Mouse (Mus musculus) frontal cortex, postnatal 14 days (tissue): Measurements from ENCODE around the gene Usp2.

ENCODE experiments used
- DNase-seq, 2 experiments: peaks; one replicate each; pipeline ENCODE4 v3.0.0; 2022; ENCODE audit warnings: low spot score in 2 of 2

The Usp2 gene

DNA sequence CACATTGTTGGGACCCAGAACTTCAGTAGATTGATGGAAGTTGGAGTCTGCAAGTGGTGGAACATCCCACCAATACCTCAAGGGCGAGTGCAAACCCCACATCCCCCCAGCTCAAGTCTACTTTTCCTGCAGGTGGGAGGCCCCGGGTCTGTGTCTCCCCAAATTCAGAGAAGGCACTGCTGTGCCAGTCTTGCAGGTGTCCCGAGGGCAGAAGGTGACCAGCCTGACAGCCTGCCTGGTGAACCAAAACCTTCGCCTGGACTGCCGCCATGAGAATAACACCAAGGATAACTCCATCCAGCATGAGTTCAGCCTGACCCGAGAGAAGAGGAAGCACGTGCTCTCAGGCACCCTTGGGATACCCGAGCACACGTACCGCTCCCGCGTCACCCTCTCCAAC lies 20.4 kb upstream of the Usp2 start:
- no peak for DNase-seq

DNA sequence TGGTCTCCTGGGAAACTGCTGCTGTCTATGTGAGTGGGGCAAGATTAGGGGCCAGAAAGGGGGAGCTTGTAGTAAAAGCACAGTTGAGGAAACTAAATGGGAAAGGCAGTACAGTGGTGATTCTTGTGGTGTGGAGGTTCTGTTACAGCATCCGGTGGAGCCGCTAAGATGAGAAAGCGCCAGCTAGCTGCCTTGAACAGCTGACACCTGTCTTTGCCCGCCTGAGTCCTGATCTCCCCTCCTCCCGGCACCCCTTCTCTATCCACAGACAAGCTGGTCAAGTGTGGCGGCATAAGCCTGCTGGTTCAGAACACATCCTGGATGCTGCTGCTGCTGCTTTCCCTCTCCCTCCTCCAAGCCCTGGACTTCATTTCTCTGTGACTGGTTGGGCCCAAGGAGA lies 19.8 kb upstream of the Usp2 start:
- DNase-seq: no peak

DNA sequence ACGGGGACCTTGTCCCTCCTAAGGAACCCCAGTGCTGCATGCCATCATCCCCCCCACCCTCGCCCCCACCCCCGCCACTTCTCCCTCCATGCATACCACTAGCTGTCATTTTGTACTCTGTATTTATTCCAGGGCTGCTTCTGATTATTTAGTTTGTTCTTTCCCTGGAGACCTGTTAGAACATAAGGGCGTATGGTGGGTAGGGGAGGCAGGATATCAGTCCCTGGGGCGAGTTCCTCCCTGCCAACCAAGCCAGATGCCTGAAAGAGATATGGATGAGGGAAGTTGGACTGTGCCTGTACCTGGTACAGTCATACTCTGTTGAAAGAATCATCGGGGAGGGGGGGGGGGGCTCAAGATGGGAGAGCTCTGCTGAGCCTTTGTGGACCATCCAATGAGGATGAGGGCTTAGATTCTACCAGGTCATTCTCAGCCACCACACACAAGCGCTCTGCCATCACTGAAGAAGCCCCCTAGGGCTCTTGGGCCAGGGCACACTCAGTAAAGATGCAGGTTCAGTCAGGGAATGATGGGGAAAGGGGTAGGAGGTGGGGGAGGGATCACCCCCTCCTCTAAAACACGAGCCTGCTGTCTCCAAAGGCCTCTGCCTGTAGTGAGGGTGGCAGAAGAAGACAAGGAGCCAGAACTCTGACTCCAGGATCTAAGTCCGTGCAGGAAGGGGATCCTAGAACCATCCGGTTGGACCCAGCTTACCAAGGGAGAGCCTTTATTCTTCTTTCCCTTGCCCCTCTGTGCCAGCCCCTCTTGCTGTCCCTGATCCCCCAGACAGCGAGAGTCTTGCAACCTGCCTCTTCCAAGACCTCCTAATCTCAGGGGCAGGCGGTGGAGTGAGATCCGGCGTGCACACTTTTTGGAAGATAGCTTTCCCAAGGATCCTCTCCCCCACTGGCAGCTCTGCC lies 19.0 kb upstream of the Usp2 start:
- no peak for DNase-seq

GRCm38 (mm10) chr9:44048541-44049380 lies 18.1 kb upstream of the Usp2 start:
- peak in 1 of 2 experiments; percentile 33 for DNase-seq

DNA sequence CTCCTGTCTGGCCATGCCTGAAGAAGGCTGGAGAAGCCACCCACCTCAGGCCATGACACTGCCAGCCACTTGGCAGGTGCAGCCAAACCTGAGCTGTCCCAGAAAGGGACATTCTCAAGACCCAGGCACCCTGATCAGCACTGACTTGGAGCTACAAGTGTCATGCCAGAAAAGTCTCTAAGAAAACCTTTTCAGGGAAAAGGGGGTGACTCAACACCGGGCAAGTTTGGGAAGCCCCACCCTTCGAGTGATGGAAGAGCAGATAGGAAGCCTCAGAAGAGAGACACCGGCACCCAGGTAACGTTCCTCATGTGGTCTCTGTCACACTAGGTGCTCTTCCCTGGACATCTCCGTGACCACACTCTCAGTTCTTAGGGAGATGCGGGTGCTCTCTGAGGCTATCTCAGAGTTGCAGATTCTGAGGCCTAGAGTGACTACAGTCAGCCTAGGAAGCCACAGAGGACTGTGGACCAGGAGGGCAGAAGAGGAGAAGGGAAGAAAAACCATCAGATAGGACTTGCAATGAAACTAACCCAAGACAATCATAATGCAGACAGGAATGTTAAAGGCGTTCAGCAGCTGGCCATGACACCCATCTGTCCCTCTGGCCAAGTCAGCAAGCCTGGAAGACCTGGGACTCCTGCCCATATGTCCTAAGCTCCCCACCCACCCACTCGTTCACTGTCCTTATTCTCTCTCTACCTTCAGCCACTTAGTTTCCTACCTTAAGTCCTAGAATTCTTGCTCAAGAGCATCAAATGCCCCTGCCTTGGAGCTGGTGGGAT lies 17.2 kb upstream of the Usp2 start:
- no peak for DNase-seq

DNA sequence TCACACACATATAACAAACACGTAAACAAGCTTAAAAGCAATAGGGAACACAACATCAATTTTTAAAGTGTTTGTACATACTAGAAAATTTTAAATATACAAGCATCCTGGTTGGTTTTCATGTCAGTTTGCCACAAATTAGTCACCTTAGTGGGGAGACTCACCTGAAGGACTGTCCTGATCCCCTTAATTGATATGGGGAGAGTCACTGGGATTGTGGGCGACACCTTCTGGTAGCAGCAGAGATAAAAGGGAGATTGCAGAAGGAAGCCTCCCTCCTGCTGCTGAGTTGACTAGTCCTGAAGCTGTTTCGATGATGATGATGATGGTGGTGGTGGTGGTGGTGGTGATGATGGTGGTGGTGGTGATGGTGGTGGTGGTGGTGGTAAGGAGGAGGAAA lies 14.0 kb upstream of the Usp2 start:
- no peak for DNase-seq

GRCm38 (mm10) chr9:44053936-44054335 lies 12.9 kb upstream of the Usp2 start:
- no peak for DNase-seq

DNA sequence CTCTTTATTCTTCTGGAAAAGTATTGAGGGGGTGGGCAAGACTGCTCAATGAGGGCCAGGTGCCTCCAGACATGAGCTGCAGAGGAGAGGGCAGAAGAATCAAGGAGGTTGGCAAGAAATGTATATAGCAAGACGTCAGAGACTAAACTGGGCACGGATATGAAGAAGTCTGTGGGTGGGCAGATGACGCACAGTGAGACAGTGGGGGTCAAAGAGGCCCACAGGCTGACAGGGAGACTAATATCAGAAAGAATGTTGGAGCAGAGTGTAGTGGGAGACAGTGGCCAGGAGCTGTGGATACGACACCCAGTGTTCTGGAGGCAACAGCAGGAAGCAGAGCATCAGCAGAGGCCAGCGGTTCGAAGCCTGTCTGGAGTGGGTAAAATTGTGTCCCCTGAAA lies 8.2 kb upstream of the Usp2 start:
- DNase-seq: no peak

- no peak for DNase-seq
These were observed 1.6 kb upstream of the Usp2 start for GRCm38 (mm10) chr9:44065177-44065576.

- DNase-seq: no peak
These were observed 579 bp downstream of the Usp2 start for GRCm38 (mm10) chr9:44067241-44067959.

- DNase-seq: no peak
These were observed 1.1 kb downstream of the Usp2 start for GRCm38 (mm10) chr9:44067960-44068330.

GRCm38 (mm10) chr9:44069252-44069651 lies 2.4 kb downstream of the Usp2 start:
- no peak for DNase-seq

DNA sequence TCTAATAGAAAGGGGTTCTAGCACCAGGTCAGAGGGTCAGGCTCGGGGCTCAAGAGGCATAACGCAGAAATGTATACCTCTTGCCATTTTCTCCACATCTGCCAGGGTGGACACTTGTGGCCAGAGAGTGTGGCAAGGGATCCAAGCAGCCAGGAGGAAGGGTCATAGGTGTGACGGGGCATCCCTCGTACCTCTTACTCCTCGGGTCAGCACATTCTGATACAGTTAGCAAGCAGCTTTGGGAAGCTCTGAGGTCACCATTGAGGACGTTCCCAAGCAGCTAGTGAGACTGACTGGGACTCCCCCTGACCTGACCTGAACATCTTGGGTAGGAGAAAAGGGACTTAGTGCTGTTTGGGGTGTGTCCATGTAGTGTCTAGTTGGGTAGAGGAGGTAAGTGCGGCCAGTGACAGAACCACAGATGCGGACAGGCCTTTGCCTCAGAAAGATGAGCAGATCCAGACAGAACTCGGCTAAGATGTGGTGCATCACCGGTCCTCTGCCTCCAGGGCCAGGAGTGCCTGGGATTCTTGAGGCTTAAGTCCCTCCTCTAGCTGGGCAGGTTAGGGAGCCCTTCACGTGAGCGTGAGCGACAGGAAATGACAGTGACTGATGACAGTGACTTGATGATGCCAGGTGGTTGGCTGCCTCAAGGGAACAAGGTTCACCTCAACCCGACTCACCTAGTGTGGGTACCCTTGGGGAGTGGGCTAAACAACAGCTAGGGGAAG lies 3.5 kb downstream of the Usp2 start:
- no peak for DNase-seq

DNA sequence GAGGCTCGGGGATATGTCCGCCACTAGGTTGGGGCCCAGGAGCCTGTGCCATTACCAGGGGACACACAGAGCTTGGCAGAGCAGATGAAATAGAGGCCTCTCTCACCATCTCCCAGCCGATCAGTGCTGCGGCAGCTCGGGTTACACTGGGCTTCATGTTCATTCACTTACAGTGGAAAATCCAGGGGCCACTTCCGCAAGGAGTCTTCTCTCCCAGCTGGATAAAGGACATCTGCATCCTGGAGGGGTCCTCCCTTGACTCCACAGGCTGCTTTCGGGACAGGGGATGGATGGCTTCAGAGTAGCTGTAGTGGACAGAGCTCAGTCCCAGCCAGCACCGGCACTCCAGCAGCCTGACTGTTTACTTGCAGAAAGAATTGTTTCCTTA lies 4.0 kb downstream of the Usp2 start:
- no peak for DNase-seq

- no peak for DNase-seq
These were observed 5.2 kb downstream of the Usp2 start for GRCm38 (mm10) chr9:44071914-44072598.

DNA sequence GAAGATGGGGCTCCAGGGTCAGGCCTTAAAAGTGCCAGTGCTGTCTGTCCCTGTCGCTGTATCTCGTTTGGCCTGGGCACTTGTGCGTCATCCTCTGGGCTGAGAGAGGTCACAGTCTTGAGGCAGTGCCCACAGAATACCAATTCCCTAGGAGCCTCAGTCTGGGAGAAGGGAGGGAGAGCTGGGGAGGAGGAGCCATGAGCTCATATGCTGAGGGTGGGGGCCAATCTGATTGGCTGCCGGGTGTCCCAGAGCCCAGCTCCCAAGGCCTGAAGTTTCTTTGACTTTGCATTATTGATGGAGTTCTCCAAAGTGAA lies 5.7 kb downstream of the Usp2 start:
- no peak for DNase-seq

DNA sequence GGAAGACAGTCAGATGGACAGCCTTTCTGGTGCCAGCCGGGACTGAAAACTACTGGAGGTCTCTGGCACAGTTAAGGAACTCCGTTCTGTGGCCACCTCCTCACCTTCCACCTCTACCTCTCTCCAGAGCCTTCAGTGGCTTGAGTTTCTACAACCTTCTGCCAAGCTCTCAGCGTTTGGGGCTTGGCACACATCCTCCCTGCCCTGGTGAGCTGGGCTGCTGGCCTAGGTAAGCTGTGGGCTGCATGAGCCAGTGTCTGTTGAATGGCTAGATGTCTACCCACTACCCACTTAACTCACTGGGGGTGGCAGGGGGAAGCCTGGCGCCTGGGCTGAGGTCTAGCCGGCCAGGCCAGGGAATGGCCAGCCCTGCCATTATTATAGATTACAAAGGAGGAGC lies 6.3 kb downstream of the Usp2 start:
- no peak for DNase-seq

DNA sequence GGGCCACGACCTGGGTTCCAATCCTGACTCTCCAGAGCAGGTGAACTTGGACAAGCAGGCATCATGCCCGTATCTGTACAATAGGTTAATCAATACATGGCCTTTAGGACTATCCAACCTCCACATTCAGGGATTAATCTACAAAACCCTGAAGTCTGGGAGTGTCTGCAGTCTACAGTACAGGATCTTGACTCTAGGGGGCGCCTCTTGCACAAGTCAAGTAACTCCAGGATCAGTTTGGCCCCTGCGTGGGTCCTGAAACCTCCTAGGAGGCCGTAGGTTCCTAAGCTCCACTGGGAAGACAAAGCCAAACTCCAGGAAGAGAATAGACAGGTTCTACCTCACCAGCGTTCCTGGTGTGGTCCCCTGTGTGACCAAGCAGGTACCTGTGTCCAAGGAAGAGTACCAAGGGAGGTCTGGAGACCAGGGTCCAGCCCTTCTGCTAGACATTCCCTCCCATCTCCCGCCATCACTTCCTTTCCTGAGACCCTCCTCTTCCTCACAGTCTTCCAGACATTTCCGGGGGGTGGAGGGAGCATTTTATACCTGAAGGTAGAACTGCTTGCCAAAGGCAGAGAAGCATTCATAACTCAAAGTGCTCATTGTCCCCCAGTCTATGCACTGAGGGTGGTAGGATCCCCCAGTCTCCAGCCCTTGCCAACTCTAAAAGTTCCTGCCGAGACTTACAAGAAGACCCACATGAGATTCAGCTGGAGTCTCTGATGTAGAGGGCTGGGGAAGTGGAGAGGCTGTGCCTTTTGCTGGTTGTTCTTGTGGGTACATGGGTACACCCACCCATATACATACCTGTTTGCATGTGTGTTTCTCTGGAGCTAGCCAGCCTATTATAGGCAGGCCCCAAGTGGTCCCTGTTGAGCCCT lies 7.8 kb downstream of the Usp2 start:
- no peak for DNase-seq

DNA sequence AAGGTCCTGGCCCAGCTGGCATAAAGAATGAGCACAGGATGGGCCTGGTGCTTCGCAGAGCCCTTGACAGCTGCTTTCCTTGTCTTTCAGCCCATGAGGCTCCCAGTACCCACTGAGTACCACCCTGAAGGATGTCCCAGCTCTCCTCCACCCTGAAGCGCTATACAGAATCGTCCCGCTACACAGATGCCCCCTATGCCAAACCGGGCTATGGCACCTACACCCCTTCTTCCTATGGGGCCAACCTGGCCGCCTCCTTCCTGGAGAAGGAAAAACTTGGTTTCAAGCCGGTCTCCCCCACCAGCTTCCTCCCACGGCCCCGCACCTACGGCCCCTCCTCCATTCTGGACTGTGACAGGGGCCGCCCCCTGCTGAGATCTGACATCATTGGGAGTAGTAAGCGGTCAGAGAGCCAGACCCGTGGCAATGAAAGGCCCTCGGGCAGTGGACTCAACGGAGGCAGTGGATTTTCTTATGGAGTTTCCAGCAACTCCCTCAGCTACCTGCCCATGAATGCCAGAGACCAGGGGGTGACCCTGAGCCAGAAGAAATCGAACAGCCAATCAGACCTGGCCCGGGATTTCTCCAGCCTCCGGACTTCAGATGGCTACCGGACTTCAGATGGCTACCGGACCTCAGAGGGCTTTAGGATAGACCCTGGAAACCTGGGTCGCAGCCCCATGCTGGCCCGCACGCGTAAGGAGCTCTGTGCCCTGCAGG lies 8.6 kb downstream of the Usp2 start:
- DNase-seq: no peak
